Mouse (Mus musculus): ENCODE data around the gene Spocd1. TPM values are rescaled to one million over a fixed set of nuclear protein-coding genes. Genes with fewer than 3 reads are reported as not detected.
A peak's percentile ranks its signal among the peaks of the same experiment; 100 is the strongest.

Spocd1 gene
- polyA plus RNA-seq, 1 experiment from 2014 or later: not detected

DNA sequence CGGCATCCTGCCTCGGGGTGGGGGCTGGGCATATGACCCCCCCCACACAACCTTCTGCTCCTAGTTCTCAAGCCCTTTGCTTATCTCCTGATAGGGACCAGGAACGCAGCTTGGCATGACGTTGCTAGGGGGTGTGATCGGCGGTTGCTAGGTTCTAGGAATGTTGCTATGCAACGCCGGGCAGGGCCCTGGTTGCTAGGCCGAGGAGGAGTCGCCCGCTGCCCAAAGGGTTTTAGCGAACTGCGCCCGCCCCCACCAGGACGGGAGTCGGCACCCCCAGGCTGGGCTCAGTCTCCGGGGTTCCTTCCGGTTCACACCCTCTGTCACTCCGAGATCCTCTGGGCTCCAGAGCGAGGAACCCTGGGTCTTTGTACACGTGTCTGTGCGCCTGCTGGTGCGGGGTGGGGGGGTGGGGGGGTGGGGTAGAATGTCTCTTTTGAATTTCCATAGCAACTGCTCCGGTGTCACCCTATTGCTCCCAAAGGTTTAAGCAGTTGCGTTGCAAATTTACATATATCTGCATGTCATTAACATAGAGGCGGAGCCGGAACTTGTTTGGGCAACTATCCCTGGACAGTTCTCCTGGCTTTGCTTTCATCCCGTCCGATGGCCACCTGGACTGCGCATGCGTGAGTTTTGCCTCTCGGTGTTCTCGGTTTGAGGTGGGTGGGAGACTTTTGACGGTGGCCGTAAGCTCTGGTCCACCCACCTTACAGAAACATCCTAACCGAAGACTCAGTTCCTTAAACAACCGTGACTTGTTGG is 31.3 kb downstream of the Spocd1 start:
- Histone ChIP-seq H3K9ac (replicated peaks; ENCODE audit: low read depth, low read length) (peak overlapping the region; percentile 32), H3K36me3 (ENCODE audit: control insufficient read depth, insufficient read depth, low read length) (no peaks in the 10 kb centered on the region), H3K4me3 (ENCODE audit: low read depth, low read length) (peak overlapping the region; percentile 36), H3K4me1 (ENCODE audit: control insufficient read depth, insufficient read depth, low read length) (peaks cover 13% of the 10 kb centered on the region), H3K9me3 (ENCODE audit: control insufficient read depth, low read length) (no peaks in the 10 kb centered on the region), H3K4me2 (ENCODE audit: low read depth, low read length) (peak overlapping the region; percentile 78), H3K27me3 (ENCODE audit: control insufficient read depth, insufficient read depth, low read length) (no peaks in the 10 kb centered on the region), H3K27ac (ENCODE audit: low read depth, low read length) (peak overlapping the region; percentile 62; the same call in 1 of the 2 replicates)
- WGBS: 1% methylated on average over 37 of the region's 37 CpGs
- peak; percentile 84 for ATAC-seq (ENCODE audit: low read depth)

DNA sequence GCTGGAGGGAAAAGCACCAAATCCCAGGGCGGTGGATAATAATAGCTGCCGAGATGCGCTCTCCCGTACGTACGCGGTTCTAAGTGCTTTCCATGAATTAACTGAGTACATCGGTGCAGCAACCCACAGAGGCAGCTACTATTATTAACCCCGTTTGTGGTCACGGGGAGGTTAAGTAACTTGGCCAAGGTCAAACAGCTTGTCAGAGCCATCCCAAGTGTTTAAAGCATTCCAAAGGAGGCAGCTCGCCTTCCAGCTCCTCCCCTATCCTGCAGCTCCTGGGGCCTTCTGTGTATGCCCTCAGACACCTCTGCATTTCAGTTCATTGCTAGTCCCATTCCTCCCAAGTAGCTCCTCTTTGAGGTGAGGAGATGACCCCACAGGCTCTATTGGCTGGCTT is 36.2 kb downstream of the Spocd1 start:
- Histone ChIP-seq H3K27me3 (ENCODE audit: control insufficient read depth, insufficient read depth, low read length) (no peaks in the 10 kb centered on the region), H3K4me1 (ENCODE audit: control insufficient read depth, insufficient read depth, low read length) (peaks cover 27% of the 10 kb centered on the region), H3K9me3 (ENCODE audit: control insufficient read depth, low read length) (no peaks in the 10 kb centered on the region), H3K9ac (replicated peaks; ENCODE audit: low read depth, low read length) (no peak overlapping the region), H3K27ac (ENCODE audit: low read depth, low read length) (0 out of 2 replicates have a peak overlapping the region, but pooled peaks have one; percentile 1), H3K36me3 (ENCODE audit: control insufficient read depth, insufficient read depth, low read length) (no peaks in the 10 kb centered on the region), H3K4me3 (ENCODE audit: low read depth, low read length) (no peak overlapping the region), H3K4me2 (ENCODE audit: low read depth, low read length) (no peak overlapping the region)
- ATAC-seq (ENCODE audit: low read depth): no peak
- WGBS: 48% methylated on average over 11 of the region's 11 CpGs

DNA sequence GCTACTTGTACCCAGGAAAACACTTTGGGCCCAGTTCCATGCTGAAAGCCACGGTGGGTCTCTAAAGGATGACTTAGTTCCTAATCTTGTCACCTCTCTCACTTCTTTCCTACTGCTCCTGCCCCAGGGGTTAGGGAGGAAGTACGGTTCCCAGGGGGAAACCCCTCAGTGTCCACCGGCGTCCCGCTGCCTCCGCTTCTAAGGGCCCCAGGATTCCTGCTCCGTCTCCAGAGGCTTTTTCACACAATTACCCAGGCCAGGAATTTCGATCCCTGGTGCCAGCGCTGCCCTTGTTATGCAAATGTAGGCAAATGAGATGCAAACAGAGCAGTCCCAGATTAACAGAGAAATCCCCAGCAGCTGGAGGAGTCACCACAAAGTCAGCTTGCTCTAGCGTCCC is 37.2 kb downstream of the Spocd1 start:
- Histone ChIP-seq H3K27me3 (ENCODE audit: control insufficient read depth, insufficient read depth, low read length) (no peaks in the 10 kb centered on the region), H3K4me2 (ENCODE audit: low read depth, low read length) (peak overlapping the region; percentile 8; the same call in 1 of the 2 replicates), H3K4me3 (ENCODE audit: low read depth, low read length) (no peak overlapping the region), H3K36me3 (ENCODE audit: control insufficient read depth, insufficient read depth, low read length) (no peaks in the 10 kb centered on the region), H3K9ac (replicated peaks; ENCODE audit: low read depth, low read length) (no peak overlapping the region), H3K4me1 (ENCODE audit: control insufficient read depth, insufficient read depth, low read length) (peaks cover 26% of the 10 kb centered on the region), H3K27ac (ENCODE audit: low read depth, low read length) (peak overlapping the region; percentile 75), H3K9me3 (ENCODE audit: control insufficient read depth, low read length) (no peaks in the 10 kb centered on the region)
- ATAC-seq (ENCODE audit: low read depth): no peak
- WGBS: 5% methylated on average over 10 of the region's 10 CpGs

DNA sequence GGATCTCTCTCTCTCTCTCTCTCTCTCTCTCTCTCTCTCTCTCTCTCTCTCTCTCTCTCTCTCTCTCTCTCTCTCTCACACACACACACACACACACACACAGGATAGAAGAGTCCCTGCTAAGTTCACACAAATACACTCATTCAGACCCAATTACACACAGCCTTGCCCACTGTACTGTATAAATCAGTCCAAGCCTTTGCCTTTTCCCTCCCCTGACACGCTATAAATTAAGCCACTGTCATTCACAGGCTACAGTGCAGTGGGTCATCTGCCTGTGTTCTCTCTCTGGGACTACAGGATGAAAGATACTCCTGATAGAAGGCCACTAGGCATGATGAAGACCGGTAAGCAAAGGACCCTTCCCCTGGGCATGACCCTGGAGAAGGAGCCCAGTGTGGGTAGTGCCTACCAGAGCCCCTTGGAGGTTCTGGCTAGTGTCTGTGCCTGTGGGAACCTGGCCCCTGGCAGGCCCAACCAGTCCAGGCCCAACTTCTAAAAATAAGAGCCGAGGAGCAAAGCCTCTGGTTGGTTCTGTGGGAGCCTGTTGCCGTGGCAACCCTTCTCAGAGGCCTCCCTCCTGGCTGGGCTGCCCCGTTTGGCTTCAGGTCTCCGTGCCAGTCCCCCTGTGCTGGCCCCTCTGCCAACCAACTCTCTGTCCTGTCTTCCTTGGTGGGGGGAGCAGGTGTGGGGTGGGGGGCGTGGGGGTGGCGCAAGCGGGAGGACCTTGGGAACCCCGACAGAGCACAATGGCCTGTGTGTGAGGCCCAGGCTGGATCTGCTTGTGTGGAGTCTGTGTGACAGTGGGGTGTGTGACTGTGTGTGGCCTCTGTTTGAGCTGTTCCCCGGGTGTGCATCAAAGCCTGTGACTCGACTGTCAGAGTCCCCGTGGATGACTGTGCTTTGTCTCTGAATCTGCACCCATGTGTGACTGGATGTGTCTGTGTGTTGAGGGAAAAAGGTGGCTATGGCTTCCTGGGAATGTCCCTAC is 38.3 kb downstream of the Spocd1 start:
- WGBS: 20% methylated on average over 13 of the region's 13 CpGs
- peak; percentile 85 for ATAC-seq (ENCODE audit: low read depth)
- no peaks in the 10 kb centered on the region for H3K27me3 ChIP-seq (ENCODE audit: control insufficient read depth, insufficient read depth, low read length)
- H3K9me3 ChIP-seq (ENCODE audit: control insufficient read depth, low read length): no peaks in the 10 kb centered on the region
- H3K4me2 ChIP-seq (ENCODE audit: low read depth, low read length): peak overlapping the region; percentile 8; the same call in 1 of the 2 replicates
- H3K4me3 ChIP-seq (ENCODE audit: low read depth, low read length): no peak overlapping the region
- no peaks in the 10 kb centered on the region for H3K36me3 ChIP-seq (ENCODE audit: control insufficient read depth, insufficient read depth, low read length)
- peak overlapping the region; percentile 88 for H3K27ac ChIP-seq (ENCODE audit: low read depth, low read length)
- peaks cover 19% of the 10 kb centered on the region; the same call in 1 of the 2 replicates for H3K4me1 ChIP-seq (ENCODE audit: control insufficient read depth, insufficient read depth, low read length)
- H3K9ac ChIP-seq (replicated peaks; ENCODE audit: low read depth, low read length): no peak overlapping the region; the same call in 1 of the 2 replicates

DNA sequence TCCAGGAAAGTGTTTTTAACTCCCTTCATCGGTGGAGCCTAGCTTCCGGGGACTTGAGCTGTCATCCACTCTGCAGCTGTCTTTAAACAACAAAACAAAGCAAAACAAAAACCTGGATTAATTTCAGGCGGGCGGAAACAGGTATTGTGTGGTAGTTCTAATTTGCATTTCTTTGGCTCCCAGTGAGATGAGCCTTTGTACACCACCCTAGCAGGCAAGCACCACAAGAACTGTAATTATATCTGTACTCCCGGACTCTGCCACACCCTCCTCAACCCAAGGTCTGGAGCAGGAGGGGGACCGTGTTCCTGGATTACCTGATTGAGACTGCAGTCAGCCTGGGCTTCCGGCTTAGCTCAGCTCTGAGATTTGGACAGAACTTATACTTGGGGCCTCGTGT is 41.1 kb downstream of the Spocd1 start:
- Histone ChIP-seq H3K4me2 (ENCODE audit: low read depth, low read length) (no peak overlapping the region), H3K4me3 (ENCODE audit: low read depth, low read length) (no peak overlapping the region), H3K27me3 (ENCODE audit: control insufficient read depth, insufficient read depth, low read length) (no peaks in the 10 kb centered on the region), H3K9ac (replicated peaks; ENCODE audit: low read depth, low read length) (no peak overlapping the region), H3K9me3 (ENCODE audit: control insufficient read depth, low read length) (no peaks in the 10 kb centered on the region), H3K36me3 (ENCODE audit: control insufficient read depth, insufficient read depth, low read length) (no peaks in the 10 kb centered on the region), H3K4me1 (ENCODE audit: control insufficient read depth, insufficient read depth, low read length) (peaks cover 19% of the 10 kb centered on the region; the same call in 1 of the 2 replicates), H3K27ac (ENCODE audit: low read depth, low read length) (no peak overlapping the region)
- 40% methylated on average over 8 of the region's 8 CpGs for WGBS
- ATAC-seq (ENCODE audit: low read depth): no peak

DNA sequence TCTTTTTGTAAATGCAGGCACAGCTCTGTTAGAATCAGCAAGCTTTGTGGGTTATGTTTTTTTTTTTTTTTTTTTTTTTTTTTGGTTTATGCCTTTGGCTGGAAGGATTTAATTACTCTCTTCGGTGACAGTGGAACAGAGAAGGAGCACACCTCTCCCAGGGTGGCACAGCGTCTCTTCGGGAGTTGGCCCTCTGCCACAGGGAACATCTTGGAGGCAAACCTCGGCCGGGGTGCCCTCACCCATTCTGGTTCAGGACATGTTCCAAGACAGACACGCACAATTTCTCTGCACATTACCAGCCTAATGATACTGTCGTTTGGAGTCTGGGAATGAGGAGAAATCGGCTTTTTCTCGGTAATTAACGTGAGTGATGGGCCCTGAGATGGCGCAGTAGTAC is 41.8 kb downstream of the Spocd1 start:
- Histone ChIP-seq H3K36me3 (ENCODE audit: control insufficient read depth, insufficient read depth, low read length) (no peaks in the 10 kb centered on the region), H3K9me3 (ENCODE audit: control insufficient read depth, low read length) (no peaks in the 10 kb centered on the region), H3K27me3 (ENCODE audit: control insufficient read depth, insufficient read depth, low read length) (no peaks in the 10 kb centered on the region), H3K4me1 (ENCODE audit: control insufficient read depth, insufficient read depth, low read length) (peaks cover 19% of the 10 kb centered on the region; the same call in 1 of the 2 replicates), H3K27ac (ENCODE audit: low read depth, low read length) (no peak overlapping the region), H3K4me2 (ENCODE audit: low read depth, low read length) (no peak overlapping the region), H3K4me3 (ENCODE audit: low read depth, low read length) (no peak overlapping the region), H3K9ac (replicated peaks; ENCODE audit: low read depth, low read length) (no peak overlapping the region)
- WGBS: 57% methylated on average over 11 of the region's 11 CpGs
- ATAC-seq (ENCODE audit: low read depth): no peak

DNA sequence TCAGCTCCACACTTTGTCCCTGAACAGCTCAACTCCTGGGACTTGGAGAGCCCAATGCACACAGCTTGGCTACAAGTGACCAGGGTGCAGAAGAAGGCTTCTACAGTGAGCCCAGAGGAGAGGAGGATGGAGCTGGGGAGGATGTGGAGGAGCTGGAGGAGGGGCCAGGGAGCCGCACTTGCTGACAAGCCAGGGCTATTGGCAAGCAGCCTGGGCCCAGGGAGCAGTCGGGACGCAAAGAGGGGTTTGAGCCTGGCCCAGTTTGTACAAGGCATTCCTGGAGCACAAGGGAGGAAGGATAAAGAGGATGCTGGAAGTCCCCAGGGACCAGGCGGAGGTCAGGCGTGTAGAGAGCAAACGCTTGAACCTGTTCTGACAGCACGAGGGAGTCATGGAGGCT is 42.9 kb downstream of the Spocd1 start:
- H3K27ac ChIP-seq (ENCODE audit: low read depth, low read length): no peak overlapping the region
- no peak for ATAC-seq (ENCODE audit: low read depth)
- H3K9ac ChIP-seq (replicated peaks; ENCODE audit: low read depth, low read length): no peak overlapping the region
- WGBS: 34% methylated on average over 7 of the region's 7 CpGs
- no peaks in the 10 kb centered on the region for H3K9me3 ChIP-seq (ENCODE audit: control insufficient read depth, low read length)
- H3K4me2 ChIP-seq (ENCODE audit: low read depth, low read length): no peak overlapping the region
- no peak overlapping the region for H3K4me3 ChIP-seq (ENCODE audit: low read depth, low read length)
- no peaks in the 10 kb centered on the region for H3K36me3 ChIP-seq (ENCODE audit: control insufficient read depth, insufficient read depth, low read length)
- H3K27me3 ChIP-seq (ENCODE audit: control insufficient read depth, insufficient read depth, low read length): no peaks in the 10 kb centered on the region
- H3K4me1 ChIP-seq (ENCODE audit: control insufficient read depth, insufficient read depth, low read length): peaks cover 12% of the 10 kb centered on the region; the same call in 1 of the 2 replicates

DNA sequence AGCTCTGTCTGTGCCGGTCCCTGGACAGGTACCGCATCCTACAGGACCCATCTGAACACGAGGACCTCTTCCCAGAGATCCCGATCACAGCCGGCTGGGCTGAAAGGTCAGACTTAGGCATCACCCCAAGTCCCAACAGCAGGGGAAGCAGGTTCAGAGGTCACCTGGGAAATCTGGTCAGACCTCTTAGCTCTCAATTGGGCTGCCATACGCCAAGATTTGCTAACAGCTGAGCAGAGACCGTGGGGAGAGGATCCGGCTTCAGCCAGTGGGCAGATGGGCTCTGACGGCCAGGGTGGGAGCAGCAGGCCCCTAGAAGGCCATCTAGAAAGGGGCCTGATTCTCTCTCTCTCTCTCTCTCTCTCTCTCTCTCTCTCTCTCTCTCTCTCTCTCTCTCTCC is 45.2 kb downstream of the Spocd1 start:
- no peak overlapping the region for H3K4me2 ChIP-seq (ENCODE audit: low read depth, low read length)
- no peak overlapping the region for H3K27ac ChIP-seq (ENCODE audit: low read depth, low read length)
- no peaks in the 10 kb centered on the region for H3K4me1 ChIP-seq (ENCODE audit: control insufficient read depth, insufficient read depth, low read length)
- H3K9me3 ChIP-seq (ENCODE audit: control insufficient read depth, low read length): no peaks in the 10 kb centered on the region
- 60% methylated on average over 9 of the region's 9 CpGs for WGBS
- H3K4me3 ChIP-seq (ENCODE audit: low read depth, low read length): no peak overlapping the region
- ATAC-seq (ENCODE audit: low read depth): no peak
- no peaks in the 10 kb centered on the region for H3K27me3 ChIP-seq (ENCODE audit: control insufficient read depth, insufficient read depth, low read length)
- no peaks in the 10 kb centered on the region for H3K36me3 ChIP-seq (ENCODE audit: control insufficient read depth, insufficient read depth, low read length)
- no peak overlapping the region for H3K9ac ChIP-seq (replicated peaks; ENCODE audit: low read depth, low read length)

Data from neural tube, embryonic 14.5 days (tissue).